ENCODE assay signal across 8 mouse cellular contexts in genomic region chr19:44266824-44267498, GRCm38 (mm10). TPM values are rescaled to one million over a fixed set of nuclear protein-coding genes. Genes with fewer than 3 reads are reported as not detected.
DNase-seq lines count a peak whose midpoint lies in the region; ATAC-seq lines count a peak whose summit lies in the region.

No protein-coding gene starts in this region.

- H3K27me3 ChIP-seq in hindbrain, embryonic 15.5 days, result no peaks in the 10 kb centered on the region

- 0 out of 2 replicates have a peak, but pooled peaks cover 9% of the 10 kb centered on the region for H3K4me1 ChIP-seq in hindbrain, embryonic 15.5 days (replicated peaks)

- no peaks in the 10 kb centered on the region for H3K36me3 ChIP-seq in hindbrain, embryonic 15.5 days

- peak; percentile 73 for DNase-seq in T-cell, adult 2 months (ENCODE audit: low spot score)
- peak; percentile 90 to 92 for DNase-seq in cerebellum, postnatal 36 days
- DNase-seq in frontal cortex, postnatal 36 days (ENCODE audit: low spot score in 2 of 2), result peak; percentile 86 to 91
- DNase-seq in left cerebral cortex, adult 18-20 months (ENCODE audit: low spot score in 2 of 2), result peak; percentile 85 to 91
- peak; percentile 87 to 94 for DNase-seq in lung, postnatal 4 days
- peak; percentile 95 for DNase-seq in right cerebral cortex, adult 18-20 months
- DNase-seq in urinary bladder, adult 2 months (ENCODE audit: low spot score), result peak; percentile 81

- ATAC-seq in hindbrain, embryonic 15.5 days (ENCODE audit: low FRiP score, low read depth), result peak; percentile 98

- peak overlapping the region; percentile 58 for H3K9ac ChIP-seq in hindbrain, embryonic 15.5 days

- peak overlapping the region; percentile 49 for H3K4me3 ChIP-seq in hindbrain, embryonic 15.5 days

- WGBS in hindbrain, embryonic 15.5 days, result under 1% methylated on average over 42 of the region's 43 CpGs

- H3K27ac ChIP-seq in hindbrain, embryonic 15.5 days (replicated peaks), result peak overlapping the region; percentile 90

- no peaks in the 10 kb centered on the region for H3K9me3 ChIP-seq in hindbrain, embryonic 15.5 days

- peak overlapping the region; percentile 81 for H3K4me2 ChIP-seq in hindbrain, embryonic 15.5 days

RNA-seq across cellular contexts. Expression of gene Scd2, which starts 26.5 kb away (rescaled TPM):
- polyA plus RNA-seq in hindbrain, embryonic 15.5 days (2015; fragmentation: Nextera tagmentation; extraction: Ambion mirVana), result 288 and 295 TPM in 2 replicates
- total RNA-seq in left cerebral cortex, adult 18-20 months (2021), result 100 to 1,000 TPM; 581 to 588 TPM
- 121 and 151 TPM in 2 replicates for polyA plus RNA-seq in urinary bladder, adult 2 months (2012; rRNA removed)

Comparison
In these comparisons a context has a peak if more than half of its experiments do, and no peak if none do; other contexts are left out.
1. Peak in every context shown above with its lines: DNase-seq, ATAC-seq, H3K4me3 ChIP-seq and H3K27ac ChIP-seq.